Mouse (Mus musculus) left cerebral cortex, postnatal 10 days (tissue): Measurements from ENCODE around the gene Zbtb32. TPM values are rescaled to one million over a fixed set of nuclear protein-coding genes. Genes with fewer than 3 reads are reported as not detected.
A peak's percentile ranks its signal among the peaks of the same experiment; 100 is the strongest.

Experiments used
- DNase-seq, 2 experiments: peaks; one replicate each; pipeline ENCODE4 v3.0.0; 2021 to 2022; ENCODE audit warnings: low spot score in 2 of 2, mixed read lengths in 1 of 2; ENCODE audit errors: extremely low spot score in 1 of 2
- intact Hi-C: fragments of 180-260 bp; cut with DNase I; formaldehyde crosslinking; loops from one replicate; pipeline ENCODE4 v1.15.1; 2025
- total RNA-seq, 2 experiments: library from RNA; stranded (reverse); gene quantifications; 2 replicates each; pipeline ENCODE4 v1.2.3; 2021

Zbtb32 gene
- total RNA-seq, 2 experiments from 2014 or later, result not detected

DNA sequence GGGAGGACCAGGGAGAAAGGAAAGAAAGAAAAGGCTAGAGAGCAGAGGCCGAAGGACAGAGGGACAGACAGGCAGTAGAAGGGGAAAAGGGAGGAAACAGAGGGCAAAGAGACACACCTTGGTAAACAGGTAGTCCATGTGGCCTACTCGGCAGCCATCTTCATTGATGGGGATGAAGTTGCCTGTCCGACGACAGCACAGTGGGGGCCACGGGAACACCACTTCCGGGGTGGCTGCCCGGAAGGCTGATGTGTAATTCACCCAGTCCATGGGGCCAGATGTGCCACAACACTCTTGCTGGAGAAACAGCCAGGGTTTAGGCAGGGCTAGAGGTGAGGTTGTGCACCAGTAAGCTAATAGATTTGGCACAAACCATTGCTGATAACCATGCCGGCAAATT is 6.2 kb upstream of the Zbtb32 start:
- intact Hi-C loops, result no loop called here
- DNase-seq, result no peak

DNA sequence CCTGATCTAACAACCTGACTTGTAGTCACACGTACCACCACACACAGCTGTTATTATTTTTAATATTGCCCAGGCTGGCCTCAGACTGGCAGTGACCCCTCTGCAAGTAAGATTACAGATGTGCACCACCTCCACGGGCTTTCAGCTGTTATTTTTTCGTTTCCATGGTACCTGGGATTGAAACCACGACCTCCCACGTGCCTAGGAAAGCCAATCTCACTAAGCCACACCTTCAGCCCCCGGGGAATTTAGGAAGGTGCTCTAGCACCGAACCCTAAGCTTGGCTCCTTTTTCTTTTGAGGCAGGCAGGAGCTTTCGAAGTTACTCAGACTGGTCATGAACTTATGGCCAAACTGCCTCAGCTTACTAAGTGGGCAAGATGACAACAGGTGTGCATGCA is 5.7 kb upstream of the Zbtb32 start:
- intact Hi-C loops, result no loop called here
- DNase-seq, result no peak

DNA sequence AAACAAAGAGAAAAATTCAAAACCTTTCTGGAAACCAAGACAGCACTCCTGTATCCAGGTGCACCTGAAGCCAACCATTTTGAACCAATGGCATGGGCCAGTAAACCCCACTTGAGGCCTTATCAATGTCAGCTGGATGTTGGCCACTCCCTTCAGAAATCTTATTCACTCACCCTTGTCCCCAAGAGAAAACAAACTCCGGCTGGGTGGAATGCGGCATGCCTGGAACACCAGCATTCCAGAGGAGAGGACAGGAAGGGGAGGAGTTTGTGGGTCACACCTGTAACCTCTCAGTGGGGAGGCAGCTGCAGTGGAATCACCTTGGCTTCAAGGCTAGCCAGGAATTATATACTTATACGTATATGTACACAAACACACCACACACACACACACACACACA is 3.9 kb upstream of the Zbtb32 start:
- intact Hi-C loops, result no loop called here

DNA sequence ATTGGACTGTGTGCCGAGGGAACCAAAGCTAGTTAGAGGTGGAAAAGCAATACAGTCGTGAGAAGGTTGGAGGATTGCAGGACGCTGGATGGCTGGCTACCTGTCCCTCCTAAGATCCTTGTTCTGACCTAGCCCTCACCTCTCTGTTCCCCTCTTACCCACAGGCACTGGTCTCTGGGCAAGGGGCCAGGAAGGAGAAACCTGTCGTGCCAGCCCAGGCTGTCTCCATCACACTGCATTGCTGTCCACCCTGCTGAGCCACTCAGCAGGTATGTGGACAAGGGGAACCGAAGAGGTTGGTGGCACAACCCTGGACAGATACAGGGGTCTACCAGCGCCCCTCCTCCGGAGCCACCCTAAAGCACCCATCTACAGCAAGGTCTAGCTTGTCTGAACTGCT is 1.9 kb upstream of the Zbtb32 start:
- no peak for DNase-seq
- intact Hi-C loops, result no loop called here

More for the DNA sequence above, 3.9 kb upstream of the Zbtb32 start:
- no peak for DNase-seq

DNA sequence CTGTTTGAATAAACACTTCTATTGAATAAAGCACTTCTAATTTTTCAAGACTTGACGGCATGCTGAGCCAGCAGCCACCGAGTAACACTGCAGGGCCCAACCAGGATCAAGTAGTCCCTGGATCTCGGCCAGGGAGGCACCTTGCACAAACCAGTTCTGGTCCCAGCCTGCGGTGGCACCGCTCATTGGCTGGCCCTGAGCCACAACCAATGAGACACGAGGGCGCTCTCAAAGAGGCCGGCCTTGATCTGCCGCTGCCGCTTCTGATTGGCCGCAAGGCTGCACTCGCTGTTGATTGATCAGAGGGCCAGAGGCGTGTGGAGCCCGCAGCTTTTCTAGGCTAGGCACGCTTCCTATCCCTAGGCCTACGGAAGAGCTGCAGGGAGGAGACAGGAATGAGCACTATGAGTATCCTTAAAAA is 1.2 kb upstream of the Zbtb32 start:
- intact Hi-C loops, result no loop called here
- DNase-seq, result peak; percentile 92 to 93

DNA sequence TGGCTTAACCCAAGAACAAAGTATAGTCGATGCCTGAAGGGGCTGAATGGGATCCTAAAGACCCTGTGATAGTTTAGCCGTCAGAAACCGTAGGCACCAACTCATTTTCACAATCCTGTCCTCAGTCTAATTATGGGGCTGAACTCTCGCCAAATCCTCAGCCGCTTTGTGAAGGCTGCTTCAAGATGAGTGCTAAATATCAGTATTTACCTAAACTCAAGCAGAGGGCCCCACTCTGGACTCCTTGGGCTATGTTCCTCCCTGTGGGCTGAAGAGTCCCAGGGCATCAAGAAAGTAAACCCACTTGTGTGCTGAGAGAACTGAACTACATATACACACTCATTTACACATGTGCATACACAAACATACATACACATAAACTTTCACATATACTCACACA is 1.9 kb downstream of the Zbtb32 start:
- intact Hi-C loops, result no loop called here
- no peak for DNase-seq

DNA sequence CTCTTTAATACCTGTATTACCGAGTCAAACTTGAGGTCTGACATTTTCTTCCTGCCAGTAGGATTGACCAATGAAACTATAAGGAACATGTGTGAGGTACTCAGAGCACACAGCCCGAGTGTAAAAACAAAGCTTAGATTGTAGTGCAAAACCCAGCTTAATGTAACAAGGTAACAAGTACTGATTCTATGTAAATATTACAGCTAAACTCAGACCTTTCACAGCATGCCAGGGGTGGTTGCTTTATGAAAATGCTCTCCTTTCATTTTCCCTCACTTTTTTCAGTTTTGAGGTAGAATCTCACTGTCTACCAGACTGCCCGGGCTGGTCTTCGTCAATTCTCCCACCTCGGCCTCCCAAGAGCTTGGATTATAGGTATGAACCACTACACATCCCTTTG is 2.6 kb downstream of the Zbtb32 start:
- DNase-seq, result no peak
- intact Hi-C loops, result no loop called here

DNA sequence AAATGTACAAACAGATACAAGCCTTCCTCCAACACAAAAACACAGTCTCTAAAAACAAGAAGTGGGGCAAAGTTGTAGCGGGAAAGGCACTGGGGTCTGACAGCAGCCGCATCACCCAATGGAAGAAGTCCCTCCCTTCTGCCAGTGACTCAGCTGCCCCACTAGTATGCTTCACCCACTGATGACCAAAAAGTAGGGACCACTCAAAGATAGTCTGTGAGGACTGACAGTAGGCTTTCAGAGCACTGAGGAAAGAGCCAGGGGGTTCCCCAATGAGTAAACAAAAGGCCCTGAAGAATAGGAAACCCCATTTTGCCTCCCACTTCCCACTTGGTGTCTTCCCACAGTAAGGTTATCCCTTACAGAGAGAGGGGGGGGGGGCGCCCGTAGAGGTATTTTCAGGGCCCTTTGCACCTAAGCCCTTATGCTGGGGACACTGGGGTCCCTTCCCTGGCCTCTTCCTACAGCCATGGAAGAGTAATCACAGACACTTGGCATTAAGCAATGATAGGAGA is 4.1 kb downstream of the Zbtb32 start:
- intact Hi-C loops, result loop anchor here (5.0 kb wide), 1 partner anchor 318 kb away; the partner anchor contains the start of gene Mag
- DNase-seq, result no peak

DNA sequence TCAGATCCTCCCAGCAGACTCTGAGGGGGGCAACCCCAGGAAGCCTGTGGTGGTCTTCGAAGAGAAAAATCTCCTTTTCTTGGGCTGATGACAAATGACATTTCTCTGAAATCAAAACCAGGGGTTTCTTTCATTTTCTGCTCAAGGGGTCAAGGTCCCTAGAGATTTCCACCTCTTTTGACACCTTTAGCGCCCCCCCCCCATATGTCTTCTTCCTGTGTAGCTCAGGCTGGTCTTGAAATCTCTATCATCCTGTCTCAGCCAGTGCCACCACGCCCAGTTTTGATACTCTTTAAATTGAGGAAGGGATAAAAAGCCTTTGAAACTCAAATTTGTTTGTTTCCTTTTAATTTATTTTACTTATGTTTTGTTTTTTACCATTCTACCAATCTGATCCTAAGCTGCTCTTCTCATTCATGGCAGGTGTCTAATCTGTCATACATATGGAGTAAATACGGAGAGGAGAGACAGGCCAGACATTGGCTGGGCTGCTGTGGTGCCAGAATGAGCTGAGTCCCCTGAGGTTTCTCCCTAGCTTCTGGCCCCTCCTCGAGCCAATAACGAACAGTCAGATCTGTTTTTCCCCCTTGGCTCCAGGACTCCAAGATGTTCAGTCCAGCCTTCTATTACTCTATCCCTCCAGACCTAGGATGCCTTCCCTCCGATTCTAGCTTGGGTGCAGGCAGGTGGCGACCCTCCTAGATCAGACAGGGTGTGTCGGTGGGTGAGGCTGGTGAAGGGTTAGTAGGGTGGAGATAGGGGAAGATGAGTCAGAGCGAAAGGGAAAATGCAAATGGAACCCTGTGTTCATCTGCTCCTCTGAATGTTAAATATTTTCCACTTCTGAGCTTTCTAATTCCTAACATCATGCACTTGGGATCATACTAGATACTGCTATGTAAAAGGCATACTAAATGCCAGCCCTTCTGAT is 4.9 kb downstream of the Zbtb32 start:
- intact Hi-C loops, result loop anchor here (5.0 kb wide), 1 partner anchor 318 kb away; the partner anchor contains the start of gene Mag

DNA sequence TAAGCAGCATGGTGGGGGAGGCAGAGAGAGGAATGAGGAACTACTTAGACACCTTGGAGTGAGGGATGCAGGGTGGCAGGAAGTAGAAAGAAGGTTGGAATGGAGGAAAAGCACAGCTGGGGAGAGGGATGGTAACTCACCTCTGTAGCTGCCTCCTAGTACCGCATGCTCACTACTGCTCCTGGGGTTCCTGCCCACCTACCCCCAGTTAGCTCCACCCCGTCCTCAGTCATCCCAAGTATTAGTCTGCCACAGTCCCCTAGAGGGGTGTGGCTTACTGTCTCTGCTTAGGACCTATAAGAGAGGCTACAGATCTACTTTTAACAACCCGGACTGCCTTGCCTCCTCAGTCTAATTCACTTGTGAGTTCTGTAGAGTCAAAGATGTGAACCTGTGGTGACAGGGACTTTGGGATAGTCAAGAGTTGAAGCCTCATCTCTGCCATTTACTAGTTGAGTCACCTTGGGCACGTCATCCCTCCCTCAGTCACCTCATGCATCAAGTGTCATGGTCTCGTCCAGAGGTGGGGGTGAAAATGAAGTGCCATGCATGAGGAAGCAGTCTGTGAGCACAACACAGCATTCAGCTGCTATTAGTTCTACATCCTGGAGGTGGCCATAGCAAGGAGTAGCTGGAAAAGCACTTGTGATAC is 5.8 kb downstream of the Zbtb32 start:
- intact Hi-C loops, result loop anchor here (5.0 kb wide), 1 partner anchor 319 kb away; the partner anchor contains the start of gene Mag
- no peak for DNase-seq

More for the DNA sequence above, 4.9 kb downstream of the Zbtb32 start:
- no peak for DNase-seq

DNA sequence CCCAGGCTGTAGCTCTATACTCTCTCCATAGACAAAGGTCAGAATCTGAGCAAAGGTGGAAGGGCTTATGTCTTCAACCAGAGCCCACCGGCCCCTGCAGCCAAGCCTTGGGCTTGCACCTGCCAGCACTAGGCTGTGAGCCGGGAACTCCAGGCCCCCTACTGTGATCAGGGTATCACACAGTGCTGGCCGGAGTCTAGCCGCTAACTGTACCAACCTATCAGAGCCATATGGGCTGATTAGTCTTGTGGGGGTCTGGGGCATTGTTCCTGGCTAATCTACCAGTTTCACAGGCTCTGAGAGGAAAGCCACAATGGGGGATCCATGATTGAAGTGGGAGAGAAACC is 7.1 kb downstream of the Zbtb32 start:
- DNase-seq, result no peak
- intact Hi-C loops, result loop anchor here (5.0 kb wide), 1 partner anchor 321 kb away; the partner anchor contains the start of gene Mag

DNA sequence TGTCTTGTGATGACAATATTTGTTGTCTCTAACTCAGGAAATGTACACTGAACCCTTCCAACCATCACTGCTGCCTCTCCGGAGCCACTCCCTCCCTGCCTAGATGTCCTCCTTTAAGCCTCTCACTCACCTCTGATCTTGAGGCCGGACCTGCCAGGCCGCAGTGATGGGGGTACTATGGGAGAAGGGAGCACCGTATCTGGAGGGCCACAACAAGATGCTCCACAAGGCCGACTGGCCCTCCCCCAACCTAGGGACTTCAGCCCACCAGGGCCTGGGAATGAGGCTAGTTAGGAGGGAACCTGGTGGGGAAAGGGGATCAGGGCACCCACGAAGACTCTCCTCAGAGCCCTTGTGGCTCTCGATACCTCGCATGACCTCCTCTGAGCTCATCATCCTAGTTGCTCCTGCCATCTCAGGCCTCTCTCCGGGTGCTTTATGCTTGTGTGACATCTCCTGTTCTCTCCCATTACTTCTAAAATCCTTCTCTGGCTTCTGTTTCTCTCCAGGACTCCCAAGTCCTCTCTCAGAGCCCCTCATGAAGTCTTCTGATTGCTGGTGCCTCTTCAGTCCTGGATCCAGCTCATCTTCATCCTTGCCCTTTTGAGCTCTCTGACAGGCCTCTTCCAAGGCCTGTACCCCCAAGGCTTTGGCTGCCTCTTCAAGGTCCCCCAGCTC is 7.6 kb downstream of the Zbtb32 start:
- intact Hi-C loops, result loop anchor here (5.0 kb wide), 1 partner anchor 321 kb away; the partner anchor contains the start of gene Mag
- no peak for DNase-seq

DNA sequence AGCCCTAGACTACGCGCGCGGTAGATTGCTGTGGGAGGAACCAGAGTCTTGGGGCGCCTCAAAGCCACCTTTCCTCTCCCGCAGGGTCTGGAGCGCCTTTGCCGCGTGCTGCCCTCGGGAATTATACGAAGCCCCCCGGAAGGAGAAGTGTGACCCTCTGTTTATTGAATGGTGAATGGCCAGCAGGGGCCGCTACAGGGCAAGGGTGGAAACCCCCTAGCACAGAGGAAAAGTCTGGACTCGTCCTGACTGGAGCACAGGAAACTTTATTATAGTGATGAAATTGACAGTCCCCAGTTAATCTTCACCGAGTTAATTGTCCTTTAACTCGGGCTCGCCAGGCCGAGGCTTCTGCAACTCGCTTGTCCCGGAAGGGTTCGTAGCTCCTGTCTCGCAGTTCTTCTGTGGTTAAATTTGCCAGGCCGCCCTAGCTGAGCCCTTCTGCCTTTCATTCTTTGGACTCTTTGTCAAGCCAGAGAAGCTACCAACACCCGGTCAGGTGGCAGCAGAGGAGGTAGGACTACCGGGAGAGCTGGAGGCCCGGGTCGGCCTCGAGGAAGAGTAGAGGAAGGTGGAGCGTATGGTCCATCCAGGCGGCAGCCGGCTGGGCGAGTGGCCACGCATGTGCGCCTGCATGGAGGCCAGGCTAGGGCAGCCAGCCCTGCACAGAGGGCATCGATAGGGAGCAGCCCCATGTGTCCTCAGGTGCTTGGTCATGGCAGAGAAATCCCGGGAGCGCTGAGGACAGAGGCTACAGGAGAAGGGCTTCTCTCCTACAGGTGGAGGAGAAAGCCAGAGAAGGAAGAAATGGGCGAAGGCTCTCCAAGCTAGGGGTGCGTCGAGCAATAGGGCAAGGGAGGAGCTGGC is 9.0 kb downstream of the Zbtb32 start:
- intact Hi-C loops, result loop anchor here (5.0 kb wide), 1 partner anchor 323 kb away; the partner anchor contains the start of gene Mag
- peak; percentile 76 to 90 for DNase-seq

DNA sequence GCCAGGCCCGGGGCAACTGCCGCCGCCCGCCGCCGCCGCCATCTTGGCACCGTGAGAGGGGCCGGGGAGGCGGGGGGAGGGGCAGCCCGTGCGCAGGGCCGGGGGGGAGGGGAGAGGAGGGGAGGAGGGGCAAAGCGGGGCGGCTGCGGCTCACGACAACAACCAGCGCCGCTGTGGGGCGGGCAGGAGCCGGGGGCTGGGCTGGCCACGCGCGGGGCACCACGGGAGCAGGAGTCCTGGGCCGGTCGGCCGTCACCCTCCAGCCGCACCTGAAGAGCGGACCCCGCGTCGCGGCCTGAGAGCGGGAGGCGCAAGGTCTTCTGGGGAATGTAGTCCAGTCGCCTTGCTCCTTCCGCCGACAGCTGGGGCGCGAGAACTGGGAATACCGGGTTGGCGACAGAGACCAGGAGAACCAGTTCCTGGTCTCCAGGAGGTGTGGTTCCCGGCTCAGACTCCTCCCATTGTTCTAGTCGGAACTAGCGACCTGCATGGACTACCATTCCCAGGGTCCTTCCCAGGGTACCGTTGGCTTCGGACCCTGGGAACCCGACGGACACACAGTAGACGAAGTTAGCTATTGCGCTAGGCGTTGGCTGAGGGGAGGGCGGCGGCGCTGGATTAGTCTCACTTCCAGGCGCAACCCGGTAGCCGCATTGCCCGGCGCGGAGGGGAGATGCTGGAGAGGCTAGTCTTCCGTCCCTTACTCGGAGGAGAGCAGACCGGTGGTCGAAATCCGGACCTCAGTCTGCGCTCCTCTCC is 9.9 kb downstream of the Zbtb32 start, which contains the start of gene Kmt2b:
Gene Kmt2b, minus strand, starts transcription at position 51 of the 759 bp plus-strand sequence.
- intact Hi-C loops, result no loop called here
- peak; percentile 94 to 98 for DNase-seq

DNA sequence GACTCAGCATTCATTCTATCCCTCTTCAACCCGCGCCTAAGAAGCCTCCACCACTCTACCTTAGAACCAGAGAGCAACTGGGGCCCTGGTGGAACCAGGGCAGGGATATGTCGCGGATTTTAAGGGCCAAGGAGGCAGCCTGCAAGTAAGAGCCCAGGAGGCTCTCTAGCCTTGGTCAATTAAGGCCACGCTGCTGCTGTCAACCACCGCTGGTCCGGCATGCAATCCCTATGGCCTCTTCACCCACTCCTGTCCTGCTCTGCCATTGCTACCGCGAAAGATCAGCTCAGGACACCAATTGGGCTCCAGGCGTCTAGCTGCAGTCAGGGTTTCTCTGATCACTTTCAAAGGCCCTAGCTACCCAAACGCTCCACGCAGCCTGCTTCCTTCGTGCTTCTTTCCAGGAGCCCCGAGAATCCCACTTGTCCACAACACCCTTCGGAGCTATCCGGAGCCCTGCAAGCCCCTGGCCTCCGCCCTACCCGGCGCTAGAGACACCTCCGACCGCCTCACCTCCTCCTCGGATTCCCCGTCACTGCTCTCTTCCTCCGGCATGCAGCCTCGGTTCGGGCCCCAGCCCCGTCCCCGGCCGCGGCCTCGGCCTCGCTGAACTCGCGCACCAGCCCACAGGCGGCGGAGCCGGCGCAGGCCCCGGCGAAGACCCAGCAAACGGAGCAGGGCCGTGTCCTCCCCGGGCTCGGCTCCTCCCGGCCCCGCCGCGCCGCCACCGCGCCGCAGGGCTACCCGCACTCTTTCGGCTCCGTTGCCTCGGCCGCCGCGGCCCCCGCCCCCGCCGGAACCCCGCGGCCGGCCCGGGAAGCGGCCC is 10.7 kb downstream of the Zbtb32 start:
- intact Hi-C loops, result no loop called here
- DNase-seq, result peak; percentile 37 to 71

DNA sequence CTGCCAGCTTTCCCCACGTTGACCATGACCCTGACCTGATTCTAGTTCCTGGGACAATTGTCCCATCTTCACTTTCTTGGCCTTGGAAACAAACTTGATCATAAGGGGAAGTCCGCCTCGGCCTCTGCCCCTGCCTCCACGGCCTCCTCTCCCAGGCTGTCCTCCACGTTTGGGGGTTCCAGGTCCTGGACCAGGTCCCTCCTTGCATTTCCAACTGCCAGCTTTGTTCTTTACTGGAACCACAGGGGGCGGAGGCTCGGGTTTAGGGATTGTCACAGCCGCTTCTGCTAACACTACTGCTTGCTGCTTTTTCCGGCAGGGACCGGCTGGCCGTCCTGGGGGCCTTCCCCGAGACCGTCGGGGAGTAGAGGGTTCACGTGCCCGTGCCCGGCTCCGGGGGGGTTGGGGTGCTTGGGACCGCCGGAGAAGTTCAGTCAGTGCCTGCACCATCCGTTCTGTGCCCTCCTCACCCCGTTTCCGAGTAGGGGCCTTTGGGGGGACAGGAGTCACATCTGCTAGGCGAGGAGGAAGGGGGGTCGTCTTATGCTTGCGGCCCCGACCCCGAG is 12.2 kb downstream of the Zbtb32 start:
- DNase-seq, result peak in 1 of 2 experiments; percentile 57
- intact Hi-C loops, result no loop called here
